Mouse (Mus musculus): ENCODE results near the gene Rasgrp3.

DNA sequence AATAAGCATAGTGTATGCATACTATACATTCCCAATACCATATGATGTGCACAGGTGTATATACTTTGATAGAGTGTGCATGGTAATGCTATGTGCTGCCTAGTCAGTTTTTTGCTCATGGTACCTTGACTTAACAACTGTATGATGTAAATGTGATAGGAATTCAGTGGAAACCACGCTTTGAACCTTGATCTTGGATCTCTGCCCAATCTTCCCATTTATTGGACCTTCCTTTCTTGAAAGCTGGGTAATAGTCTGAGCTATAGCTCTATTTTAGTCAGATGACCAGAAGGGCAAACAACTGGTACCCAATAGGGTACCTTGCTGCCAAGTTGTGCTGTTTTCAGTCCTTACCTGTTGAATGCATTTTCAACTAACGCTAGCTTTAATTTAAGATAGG, 31.8 kb downstream of the Rasgrp3 start:
- no peak for TF ChIP-seq TCF12 (IDR thresholded peaks at IDR 0.05; ENCODE audit: insufficient read depth, poor library complexity, severe bottlenecking)
- TF ChIP-seq POLR2A (IDR thresholded peaks at IDR 0.05; ENCODE audit: insufficient read length, low read depth) = no peak
- no peak for TF ChIP-seq POLR2AphosphoS2 (IDR thresholded peaks at IDR 0.05; ENCODE audit: insufficient read length, low read depth)
- TF ChIP-seq MYOG (IDR thresholded peaks at IDR 0.05; ENCODE audit: control insufficient read depth in 1 of 3, insufficient read depth in 1 of 3, insufficient read length in 2 of 3, low read depth in 2 of 3) = no peak
- no peak for TF ChIP-seq E2F4 (IDR thresholded peaks at IDR 0.05; ENCODE audit: insufficient read depth)
- no peak for TF ChIP-seq REST (IDR thresholded peaks at IDR 0.05; ENCODE audit: insufficient read depth, insufficient read length)
